Mouse (Mus musculus) embryo, embryonic 11 days (tissue): ENCODE results near the gene Cradd.

Source experiments
- DNase-seq: peaks from one replicate; pipeline ENCODE4 v3.0.0-alpha.2; 2015

Gene Cradd

DNA sequence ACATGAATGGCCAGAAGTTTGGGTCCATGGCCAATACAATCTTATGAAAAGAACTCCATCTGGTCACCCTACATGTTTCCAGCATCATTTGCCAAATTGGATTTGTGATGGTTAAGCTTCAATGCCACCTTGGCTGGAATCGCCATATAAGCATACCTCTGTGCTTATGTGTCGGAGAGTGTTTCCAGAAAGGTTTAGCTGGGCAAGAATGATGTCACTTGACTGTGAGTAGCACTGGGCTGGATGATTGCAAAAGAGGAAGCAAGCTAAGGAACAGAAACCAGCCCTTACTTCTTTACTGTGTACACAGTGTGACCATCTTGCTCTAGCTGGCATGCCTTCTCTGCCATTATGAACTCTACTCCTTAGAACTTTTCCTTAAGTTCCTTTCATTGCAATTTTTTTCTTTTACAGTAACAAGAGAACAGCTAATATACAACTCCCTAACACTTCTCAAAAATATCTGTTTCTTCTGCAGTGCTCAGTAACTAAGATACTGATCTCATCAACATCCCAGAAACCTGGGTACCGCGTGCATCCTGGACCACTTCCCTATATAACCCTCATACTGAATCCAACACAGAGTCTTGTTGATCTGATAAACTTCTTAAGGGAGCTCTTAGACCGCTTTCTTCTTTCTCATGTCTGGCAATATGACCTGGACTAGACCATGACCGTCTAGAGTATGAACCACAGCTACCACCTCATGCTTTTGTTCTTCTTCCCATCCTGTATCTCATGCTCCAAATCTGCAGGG lies 172.7 kb downstream of the Cradd start:
- DNase-seq = no peak

DNA sequence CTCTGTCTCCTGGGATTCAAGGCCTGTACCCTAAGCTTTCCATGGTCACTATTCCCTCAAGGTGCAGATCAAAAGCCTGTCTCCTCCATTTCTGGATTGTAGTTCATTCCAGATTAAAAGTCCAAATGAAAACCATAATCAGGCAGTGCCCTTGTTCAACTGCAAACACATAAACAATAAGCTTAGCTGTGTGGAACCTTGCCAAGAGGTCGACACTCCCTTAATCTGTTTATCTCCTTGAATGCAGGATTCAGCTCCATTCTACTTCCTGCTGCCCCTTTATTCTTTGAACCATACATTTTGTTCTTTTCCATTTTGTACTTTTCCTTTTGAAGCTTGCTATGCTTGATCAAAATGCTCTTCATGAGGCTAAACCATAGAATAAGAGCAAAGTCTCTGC lies 174.3 kb downstream of the Cradd start:
- DNase-seq = no peak

DNA sequence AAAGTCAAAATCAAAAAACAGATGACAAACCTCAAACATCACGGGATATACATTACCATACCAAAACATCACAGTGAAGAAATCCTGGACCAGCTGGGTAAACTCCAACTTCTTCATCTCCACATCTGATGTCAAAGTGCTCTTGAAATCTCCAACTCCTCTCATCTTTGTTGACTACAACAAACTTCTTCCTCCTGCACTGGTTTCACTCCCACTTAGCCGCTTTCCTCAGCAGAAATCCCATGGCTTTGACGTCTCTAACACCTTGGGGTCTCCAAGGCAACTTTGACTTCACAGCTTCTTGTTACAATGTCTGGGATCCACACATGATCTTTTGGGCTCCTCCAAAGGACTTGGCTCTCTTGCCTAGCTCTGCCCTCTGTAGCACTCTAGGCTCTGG lies 175.3 kb downstream of the Cradd start:
- DNase-seq = no peak

DNA sequence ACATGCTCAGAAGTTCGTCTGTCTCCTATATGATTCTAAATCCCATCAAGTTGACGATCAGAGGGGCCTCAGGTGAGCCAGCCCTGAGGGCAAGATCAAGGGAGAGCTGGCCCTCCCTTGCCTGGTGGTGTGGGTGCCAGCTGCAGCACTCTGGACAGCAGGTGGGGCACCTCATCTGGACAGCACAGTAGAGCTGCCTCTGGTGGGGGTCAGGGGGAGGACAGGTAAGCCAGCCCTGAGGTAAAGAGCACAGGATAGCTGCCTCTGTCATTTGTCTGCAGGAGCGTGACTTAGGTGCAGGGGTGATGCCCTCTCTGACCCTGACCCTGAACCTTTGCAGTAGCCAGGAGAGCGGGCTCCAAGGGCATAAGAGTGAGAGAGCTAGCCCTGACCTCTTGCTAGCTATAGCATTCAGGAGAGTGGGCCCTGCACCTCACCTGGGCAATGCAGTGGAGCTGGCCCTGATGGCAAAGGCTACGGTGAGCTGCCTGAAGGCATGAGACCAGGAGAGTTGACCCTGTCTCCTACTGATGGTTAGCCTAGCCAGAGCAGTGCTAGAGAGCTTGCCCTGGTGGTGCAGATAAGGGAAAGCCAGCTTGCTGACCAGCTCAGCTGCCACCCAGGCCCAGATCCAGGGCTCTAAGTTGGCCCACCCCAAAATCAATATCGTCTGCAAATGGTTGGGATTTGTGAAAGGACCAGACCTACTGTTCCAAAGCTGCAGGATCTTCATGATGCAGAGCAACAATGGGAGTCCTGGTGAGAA lies 176.6 kb downstream of the Cradd start:
- DNase-seq = no peak

DNA sequence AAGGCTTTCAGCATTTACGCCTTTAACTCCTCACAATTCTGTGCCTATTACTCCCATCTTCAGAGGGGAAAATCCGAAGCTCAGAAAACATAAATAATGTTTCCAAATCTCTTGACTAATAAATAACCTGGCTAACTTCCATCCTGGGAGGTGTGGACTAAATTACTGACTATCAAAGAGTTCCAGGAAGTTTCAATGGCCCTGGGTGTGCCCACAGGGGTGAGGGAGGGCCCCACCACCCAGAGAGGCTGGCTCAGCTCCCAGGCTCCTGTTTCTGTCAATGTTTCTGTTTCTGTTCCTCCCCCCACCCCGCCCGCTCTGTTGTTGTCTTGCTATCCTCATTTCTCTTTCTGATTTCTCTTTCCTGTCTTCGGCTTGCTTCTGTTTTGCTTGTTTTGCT lies 177.4 kb downstream of the Cradd start:
- DNase-seq = no peak

DNA sequence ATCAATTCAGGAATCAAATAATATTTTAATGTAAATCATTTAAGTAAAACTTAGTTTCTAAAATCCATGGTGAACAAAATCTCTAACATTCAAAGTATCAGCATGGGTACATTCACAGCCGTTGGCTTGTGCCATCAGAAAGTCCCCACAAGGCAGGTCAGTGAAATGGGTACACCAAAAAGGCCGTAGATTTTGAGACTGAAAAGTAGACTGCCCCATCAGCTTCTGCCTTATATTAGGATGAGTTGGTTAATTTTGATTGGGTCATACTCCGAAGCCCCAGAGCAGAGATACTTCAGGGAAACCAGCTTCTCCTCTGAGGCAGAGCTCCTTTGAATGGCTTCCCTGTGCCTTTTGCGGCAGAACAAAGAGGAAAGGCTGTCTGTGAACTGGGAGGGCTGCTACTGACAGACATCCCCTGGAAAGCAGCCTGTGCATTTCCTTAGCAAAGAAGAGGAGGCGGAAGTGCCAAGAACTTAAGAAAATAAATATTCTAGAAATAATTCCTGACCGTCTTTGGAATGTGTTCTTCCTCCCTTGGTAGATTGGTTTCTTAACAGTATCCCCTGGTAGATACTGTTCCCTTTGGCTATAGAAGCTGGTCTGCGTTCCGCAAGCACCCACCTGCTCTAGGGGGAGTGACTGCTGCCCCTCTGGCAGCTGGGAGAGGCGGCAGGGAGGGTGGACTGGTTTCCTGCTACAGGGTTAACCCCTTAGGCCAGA lies 178.6 kb downstream of the Cradd start:
- DNase-seq = peak; percentile 58

DNA sequence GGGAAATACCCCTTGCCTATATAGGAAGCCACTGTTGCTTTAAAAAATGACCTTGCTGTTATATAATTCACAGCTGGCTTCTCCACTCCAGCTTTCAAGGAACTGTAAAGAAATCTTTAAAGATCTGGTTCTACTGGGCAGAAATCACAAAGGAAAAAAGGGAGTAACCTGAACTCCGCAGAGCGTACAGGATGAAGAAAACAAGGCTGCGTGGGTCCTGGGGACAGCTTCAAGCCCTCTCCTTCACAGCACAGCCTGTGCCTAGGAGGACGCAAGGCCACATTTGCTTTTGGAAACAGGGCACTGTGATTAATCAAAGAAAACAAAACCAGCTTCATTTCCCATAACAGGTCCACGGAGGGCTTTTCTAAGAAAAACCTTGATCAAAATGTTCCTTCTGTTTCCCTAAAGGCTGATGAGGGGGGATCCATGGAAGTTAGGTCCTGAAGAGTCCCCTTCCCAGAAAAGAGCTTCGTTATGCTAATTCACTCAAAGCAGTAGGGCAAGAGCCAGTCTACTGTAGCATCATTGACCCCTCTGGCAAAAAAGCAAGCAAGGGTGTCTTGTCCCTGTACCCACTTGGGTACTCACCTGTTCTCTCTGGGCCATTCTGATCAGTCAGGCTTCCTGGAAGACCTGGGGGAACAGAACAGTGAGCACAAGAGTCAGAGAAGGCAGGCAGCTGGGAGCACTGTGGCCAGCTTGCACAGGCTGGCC lies 179.4 kb downstream of the Cradd start:
- DNase-seq = no peak

DNA sequence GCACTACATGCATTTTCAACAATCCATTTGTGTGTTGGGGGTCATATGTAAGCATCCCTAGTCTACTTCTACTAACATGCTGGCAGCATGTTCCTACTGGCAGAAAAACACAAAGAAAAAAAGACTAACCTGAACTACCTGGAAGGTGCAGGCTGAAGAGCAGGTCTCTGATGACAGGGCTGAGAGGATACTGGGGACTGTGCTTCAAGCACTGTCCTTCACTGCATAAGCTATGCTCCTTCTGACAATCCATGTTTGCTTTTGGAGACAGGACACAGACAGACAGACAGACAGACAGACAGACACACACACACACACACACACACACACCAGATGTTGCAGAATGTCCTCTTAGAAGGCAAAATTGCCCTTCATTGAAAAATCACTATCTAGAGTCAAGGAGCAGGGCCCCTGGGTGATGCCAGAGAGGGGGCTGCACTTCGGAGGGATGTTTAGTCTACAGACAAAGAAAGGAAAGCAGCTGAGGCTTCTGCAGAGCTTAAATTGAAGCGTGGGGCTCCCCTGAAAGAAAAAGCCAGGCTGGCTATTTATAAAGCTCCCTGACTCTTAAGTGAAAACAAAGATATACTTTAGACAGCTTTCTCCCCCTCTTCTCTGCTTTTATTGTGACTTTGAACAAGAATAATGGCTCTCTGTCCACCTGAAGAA lies 180.4 kb downstream of the Cradd start:
- peak; percentile 34 for DNase-seq

DNA sequence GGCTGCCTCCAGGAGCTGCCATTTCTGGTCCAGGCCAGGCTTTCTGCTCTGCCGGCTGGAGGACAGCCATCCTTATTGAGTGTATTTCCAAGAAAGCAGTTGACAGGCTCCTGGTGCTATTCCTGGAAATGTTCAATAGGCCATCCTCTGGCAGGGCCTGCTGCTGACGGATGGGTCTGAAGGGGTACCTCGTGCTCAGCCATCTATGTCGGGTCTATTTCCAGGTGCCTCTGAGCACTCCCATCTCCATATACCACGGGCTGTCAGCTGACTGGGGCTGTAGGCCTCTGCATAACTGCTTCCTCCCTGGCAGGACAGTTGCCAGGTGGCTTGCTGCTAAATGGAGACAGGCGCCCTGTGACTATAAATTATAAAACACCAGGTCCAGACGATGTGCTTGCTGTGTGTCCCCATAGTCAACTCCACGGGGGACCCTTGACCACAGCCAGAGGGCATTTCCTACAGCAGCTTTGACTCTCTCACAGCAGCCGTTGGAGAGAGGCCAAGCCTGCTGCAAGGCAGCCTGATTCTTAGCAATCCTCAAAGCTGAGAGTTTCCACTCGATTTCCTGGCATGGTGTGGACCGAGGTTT lies 181.0 kb downstream of the Cradd start:
- peak; percentile 46 for DNase-seq

DNA sequence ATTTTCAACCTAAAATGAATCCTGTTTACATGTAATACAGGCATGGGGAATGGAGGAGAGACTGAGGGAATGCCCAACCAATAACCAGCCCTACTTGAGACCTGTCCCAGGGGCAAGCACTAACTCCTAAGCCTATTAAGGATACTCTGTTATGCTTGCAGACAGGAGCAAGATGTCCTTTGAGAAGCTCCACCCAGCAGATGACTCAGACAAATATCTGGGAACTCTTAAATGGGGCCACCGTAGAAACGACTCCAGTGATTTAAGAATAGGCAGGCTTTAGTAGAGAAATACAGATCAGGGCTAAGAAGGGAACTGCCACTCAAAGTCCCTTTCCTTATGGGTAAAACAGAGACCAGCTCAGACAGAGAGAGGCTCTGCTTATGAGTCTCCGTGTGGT lies 182.9 kb downstream of the Cradd start:
- DNase-seq = no peak

DNA sequence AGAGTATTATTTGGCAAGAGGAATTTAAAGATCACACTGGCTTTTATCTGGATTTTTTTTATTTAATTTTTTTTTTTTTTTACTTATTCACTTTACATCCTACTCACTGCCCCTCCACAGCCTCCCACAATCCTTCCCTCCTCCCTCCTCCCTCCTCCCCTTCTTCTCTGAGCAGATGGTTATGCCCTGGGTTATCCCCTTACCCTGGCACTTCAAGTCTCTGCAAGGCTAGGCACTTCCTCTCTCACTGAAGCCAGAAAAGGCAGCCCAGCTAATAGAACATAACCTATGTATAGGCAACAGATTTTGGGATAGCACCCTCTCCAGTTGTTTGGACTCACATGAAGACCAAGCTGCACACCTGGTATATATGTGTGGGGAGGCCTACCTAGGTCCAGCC lies 183.7 kb downstream of the Cradd start:
- DNase-seq = no peak

DNA sequence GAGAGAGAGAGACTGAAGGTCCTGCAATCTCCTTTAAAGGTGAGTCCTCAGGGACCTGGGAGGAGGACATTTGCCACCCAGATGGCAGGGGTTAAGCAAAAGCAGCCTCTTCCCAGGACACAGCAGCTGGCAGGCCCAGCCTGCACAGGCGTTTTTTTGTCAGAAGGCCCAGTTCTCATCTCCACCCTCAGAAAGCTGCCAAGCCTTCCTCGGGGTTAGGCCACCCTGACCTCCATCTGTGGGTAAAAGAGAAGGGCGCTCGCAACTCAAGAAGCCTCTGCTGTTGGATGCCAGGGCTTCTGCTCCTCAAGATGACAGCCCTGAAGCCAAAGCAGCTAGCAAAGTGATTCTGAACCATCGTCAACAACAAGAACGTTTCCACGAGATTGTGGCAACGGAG lies 184.3 kb downstream of the Cradd start:
- DNase-seq = no peak

DNA sequence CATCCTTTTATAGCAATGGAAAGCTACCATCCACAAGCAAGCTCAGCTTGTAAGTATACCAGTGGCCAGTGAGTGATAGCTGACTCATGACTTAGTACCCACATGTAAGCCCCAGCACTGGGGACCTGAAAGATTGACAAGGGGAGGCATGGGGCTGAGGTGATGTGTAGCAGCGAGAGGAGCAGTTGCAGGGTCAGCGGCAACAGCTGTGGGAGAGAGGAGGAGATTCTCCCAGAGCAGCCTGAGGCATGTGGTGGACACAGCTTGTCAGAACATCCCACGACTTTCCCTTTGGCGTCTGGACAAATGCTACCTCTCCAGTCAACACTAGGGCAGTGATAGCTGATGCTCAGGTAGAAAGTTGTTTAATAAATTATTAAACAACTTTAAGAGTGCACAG lies 190.9 kb downstream of the Cradd start:
- no peak for DNase-seq
